Mouse (Mus musculus) thymus, postnatal 36 days (tissue): ENCODE measurements at regions not wholly inside any gene's neighbourhood (a gene's known extent, or its start where the extent isn't known, plus 50 kb on each side); places are given as distances from the start of the nearest gene placed in this dataset.

Experiments used
- DNase-seq, 2 experiments: peaks; one replicate each; pipeline ENCODE4 v3.0.0; 2022; ENCODE audit warnings: mixed read lengths in 2 of 2

DNA sequence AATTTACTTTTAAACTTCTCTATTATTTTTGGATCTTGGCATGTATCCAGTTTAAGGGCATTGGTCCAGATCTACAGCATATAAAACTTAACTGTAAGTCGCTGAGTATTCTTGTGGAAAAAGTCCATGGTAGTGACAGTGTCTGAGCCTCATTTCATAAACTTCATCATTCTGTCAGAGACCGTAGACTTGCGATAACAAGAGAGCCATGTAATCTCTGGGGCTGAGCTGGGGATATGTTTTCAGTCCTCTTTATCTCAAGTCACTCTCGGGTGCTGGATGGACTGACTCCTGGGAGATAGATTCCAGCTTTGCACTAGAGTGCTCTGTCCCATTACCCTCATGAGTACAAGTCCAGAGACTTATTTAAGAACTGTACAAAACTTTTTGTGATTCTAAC lies 362.0 kb downstream of the Fat4 start:
- no peak for DNase-seq

DNA sequence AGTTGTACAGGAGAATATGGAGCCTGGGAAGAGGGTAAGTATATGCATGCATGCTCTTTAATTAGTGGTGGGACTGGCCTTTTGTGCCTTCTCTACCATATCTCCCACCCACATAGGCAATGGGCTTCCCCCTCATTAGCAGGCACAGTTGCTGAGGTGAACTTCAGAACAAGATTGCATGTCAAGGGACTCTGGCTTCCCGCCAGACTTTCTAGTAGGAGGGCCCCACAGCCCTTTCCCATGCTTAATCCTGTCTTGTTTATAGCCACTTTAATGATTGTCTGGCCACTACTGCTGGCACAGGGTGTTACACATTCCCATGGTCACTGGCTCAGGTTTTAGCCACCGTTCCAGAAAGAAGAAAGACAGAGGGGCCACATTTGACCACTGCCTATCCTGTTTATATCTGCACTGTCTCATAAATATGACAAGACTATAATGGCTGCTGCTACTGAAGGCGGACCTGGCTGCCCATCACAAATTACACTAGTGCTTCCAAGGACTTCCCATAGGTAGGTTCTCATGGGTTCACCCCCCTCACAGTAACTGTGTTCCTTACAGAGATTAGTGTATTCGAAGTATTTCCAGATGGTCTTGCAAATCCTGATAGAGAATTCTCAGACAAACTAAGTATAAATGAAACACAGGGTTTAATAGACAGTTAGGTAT lies 362.6 kb downstream of the Fat4 start:
- DNase-seq: no peak

DNA sequence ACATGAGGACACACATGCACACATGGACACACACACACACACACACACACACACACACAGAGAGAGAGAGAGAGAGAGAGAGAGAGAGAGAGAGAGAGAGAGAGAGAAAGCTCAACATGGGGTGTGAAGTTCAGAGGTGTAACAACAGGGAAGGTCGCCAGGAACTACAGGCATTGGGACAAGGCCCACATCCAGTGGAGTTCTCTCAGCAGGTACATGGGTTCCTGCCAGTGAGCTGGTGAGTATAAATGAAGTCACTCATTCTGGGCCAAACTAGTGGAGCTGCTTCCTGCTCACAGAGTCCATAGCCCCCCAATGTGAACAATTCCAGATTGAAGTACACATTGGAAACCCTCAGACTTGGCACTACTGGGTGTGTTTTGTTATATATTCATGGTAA lies 366.3 kb downstream of the Fat4 start:
- no peak for DNase-seq

DNA sequence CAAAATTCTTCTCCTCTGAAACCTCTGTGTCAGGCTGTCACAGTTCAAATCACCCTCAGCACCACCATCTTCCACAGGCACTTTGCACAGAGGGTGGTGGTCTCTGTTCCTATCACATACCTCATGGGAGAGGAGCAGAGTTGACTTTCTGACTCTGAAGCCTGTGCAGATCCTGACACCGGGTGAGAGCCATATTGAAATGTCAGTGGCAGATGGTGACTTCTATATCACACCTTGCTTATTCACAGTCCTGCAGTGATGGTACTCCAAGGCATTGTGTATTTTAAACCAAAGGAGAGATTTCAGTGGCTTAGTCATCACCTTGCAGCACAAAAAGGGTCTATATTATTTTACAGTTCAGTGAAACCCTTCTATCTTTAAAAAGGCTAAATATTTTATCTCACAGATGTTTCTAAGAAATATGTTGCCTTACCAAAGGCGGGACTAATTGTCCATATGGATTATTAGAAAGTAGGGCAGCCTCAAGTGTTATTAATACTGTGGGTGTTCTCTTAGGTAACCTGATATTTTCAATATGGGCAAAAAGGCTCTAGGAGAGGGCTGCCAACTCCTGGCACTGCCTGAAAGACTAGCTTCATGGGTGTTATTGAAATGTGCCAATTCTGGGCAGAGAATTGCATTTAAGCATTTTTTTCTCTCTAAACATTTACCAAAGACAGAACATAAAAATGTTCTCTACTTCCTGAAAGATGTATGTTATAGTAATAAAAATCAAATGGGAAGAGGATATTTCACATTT lies 378.1 kb downstream of the Fat4 start:
- no peak for DNase-seq

DNA sequence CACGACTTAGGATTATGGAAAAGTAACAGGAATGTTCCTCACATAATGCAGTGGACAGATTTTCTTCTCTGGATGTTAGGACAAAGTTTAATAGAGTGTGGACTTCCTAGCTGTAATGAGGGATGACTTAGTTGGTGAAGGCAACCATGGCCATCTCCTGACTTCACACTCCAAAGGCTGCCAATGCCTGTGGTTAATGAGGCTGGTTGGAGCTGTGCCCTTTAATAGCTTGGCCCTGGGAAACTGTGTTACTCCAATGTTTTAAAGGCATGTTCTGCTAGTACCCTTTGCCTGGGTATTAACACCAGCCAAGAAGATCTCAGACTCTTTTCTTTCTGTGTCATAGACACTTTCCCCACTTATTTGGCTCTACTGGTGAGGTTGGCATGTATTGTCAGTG lies 378.9 kb downstream of the Fat4 start:
- DNase-seq: no peak

DNA sequence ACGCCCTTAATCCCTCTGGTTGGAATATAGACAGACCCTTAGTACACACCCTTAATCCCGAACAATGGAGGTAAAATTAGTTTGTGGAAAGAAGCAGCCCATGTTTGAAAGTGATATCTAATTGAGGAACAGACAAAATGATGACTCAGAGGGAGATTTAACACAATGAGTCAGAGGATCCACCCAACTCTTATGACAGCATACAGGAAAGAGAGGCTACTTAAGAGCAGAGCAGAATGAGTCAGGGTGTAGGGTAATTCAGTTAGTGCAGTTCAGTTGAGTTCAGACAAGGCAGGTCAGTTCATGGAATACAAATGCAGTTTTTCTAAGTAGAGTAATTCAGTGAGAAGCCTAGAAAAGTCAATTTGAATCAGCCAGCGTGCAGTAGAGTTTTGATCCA lies 382.6 kb downstream of the Fat4 start:
- DNase-seq: no peak

DNA sequence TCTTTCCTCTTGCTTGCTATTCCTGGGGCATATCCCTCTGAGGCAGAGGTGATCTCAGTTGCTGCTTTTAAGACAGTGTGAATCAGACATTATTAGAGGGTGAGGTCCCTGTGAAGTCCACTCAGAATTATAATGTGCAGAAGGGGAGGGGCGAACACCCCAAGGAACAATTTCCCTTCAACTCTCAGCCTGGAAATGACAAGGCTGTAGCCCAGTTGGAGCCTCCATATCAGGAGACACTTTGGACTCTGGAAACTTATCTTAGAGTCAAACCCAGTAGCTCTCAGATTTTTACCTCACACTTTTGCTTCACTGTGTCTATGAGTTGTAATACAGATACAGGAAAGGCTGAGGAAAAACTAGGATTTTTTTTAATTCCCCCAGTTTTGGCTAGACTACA lies 385.9 kb downstream of the Fat4 start:
- DNase-seq: no peak

DNA sequence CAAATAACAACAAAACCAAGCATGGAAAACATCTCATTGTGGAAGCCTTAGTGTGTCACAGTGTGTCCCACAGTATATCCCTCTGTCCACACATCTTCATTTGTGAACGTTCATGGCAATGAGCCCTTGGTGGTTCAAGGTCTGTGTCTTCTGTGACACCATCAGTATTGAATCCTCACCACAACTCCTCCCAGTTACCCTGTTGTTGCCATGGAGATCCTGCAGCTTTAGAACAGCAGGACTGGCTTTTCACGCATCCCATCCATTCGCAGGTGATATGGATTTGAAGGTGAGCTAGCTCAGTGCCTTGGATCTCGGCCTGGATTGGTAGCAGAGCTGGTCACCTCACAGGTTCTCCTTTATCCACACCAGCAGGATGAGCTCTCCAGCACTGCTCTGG lies 390.2 kb downstream of the Fat4 start:
- DNase-seq: no peak

DNA sequence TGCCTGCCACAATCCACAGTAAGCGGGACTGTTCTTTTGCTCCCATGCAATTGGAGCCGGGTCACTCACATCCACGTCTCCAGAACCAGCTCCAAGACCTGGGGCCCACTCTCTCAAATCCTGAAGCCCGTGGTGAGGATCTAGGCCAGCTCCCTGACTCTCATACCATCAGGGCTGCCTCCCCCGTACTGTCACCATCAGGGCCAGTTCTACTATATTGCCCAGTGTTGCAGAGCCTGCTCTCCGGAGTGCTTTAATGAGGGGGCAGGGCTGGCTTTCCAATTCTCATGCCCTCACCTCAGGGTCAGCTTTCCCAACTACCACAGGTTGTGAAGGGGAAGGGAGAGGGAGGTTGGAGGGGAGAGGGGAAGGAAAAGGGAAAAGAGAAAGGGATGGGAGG lies 390.6 kb downstream of the Fat4 start:
- no peak for DNase-seq

DNA sequence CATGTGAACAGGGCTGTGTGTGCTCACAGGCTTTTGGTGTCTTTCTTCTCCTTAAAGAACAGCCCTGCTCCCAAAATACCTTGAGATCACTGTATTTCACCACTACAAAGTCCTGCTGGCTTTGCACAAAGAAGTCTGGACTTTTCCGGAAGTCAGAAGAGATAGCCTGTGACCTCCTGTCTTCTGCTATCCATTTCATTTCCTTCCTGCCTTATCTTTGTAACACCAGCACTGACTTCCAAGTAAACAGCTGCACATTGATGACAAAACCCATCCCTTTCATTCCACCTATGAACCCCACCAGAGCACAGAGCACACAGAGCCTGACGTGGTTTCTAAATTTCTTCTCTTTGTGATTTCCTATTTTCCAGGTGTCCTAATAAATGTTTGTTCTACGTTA lies 408.5 kb downstream of the Fat4 start:
- no peak for DNase-seq

DNA sequence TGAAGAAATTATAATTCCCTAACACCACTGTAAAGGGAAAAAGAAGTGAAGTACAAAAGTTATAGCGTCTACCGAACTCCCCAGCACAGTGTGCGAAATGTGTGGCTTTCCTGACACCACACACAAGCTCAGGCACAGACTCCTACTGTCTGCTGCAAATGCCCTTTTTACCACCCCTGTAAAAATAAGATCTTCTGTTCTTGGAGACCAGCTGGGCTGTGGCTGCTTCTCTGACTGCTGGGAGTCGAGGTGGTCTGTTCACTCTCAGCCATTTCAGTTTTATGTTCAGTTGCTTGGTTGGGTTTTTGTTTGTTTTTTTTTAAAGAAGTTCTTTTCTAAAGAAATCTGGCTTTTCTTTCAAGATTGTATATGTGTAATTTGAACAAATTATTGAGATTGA lies 409.5 kb downstream of the Fat4 start:
- DNase-seq: no peak

DNA sequence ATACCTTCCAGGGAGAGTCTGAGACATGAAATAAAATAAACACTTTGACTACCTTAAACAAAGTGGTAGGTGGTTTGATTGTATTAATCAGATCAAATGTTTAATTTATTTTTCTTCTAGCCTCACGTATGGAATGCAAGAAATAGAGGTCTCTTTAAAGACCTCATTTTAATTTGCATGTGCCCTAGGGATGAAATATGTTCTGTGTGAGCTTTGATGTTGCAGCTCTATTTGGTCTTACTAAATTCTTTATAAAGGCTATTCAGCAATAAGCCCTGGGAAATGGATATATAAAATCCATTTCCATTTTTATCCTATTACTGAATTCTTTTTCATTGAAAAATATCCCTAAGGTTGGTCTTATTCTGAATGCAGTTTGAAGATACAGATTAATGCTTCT lies 422.7 kb downstream of the Fat4 start:
- no peak for DNase-seq

DNA sequence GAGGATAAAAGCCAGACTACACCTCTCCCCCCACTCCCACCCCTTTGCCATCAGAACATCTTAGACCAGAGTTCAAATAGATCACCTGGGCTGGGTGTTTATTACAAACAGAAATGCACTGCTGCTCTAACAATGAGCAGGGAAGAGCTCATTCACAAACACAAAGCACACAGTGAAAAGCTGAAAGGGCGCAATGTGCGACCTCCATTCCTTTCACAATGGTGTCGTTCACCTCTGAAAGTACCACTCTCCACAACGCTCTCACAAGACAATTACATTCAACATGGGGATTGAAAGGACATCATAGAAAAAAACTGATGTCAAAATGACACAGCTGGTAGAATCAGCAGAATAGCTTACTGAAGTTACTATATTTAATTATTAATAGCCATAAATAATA lies 426.8 kb downstream of the Fat4 start:
- no peak for DNase-seq

DNA sequence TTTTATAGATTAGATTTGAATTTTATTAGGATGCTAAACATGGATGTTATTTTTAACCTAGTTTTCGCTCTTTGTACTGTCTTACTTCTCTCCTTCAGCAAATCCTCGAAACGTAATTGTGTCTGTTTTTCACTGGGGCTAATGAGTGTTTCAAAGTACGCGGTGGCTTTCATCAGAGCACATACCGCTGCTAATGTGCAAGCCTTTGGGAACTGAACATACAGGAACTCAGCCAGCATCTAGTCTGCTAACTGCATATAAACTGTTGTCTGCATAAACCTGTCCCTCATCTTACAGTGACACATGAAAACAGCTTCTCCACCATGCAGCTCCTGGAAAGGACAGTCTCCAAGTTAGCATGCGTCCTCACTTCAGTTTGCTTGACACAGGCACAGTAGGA lies 434.1 kb downstream of the Fat4 start:
- DNase-seq: no peak

DNA sequence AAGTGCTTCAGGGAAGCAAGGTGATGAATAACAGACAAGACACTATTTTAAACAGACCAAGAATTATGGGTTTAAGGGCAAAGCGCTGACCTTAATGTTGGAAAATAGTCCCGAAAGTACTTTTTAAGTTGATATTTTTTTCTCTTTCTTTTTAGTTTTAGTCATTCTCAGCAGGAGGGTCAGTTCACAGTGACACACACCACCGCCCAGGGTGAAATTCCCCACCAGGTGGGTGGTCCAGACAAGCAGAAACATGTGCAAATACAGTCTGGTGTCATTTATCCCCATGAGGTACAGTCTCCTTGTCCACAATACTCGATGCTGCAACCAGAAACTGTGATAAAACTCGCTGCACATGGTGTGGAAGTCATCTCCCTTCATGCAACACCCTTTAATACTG lies 435.5 kb downstream of the Fat4 start:
- DNase-seq: no peak

DNA sequence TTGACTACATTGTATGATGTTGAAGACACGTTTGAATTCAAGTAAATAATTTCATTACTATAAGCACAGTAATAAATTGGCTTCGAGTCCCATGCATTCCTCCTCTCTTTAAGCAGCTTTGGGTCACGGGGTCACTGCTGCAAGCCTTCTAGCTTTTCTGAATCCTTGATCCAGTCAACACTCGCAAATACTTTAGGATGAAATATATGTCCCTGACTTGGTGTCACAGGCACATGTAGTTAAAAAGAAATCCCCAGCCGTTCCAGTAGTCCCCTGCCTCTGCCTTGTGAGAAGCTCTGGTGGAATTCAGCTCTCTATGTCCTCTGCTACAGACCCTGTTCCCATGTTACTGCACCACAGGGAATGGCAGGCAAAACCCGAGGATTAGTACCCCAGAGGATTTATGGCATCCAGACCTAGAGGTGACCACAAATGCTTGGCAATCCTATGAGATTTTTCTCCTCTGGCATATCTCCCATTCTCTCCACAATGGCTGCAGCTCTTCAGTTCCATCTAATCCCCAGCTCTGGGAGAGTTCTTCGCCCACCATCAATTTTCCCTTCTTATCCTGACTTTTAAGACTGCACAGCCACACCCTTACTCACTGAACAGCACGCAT lies 449.0 kb downstream of the Fat4 start:
- DNase-seq: no peak

DNA sequence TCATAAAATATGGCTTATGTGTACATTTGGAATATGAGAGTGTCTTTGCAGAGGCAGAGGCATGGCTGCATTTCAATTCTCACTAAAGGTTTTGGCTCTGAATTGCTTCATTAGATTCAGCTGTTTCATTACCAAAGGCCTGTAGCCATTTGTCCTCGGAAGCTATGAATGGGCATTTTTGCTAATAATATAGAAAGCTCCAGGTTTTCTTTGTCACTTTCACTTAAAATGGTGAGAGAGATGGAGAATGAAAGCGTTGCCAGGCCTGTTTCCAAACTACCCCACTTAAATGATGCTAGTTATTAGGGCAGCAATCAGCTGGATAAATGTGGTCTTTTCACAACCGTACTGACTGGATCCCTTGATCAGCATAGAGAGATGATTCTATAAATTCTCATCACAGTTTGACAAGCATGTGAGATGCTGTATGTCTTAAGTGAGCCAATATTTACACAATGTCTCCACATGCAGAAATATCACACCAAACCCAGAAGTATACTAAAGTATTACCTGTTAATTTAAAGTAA lies 454.5 kb downstream of the Fat4 start:
- DNase-seq: no peak

DNA sequence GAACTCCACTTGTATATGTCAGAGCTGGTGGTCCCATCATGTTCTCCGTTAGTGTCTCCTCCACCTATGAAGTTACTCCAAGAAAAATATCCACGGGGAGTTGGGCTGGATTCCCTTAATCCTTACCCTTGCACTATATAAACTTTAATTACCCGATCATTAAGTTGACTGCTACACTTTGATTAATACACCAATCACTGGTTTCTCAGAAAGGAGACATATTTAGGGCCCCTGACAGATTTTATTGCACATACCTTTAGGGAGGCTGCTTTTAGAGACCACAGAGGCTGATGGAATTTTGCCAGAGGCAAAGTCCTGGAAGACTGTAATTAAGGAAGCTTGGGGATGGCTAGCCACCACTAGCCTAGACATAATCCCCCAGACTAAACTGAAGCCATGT lies 457.3 kb downstream of the Fat4 start:
- DNase-seq: no peak

DNA sequence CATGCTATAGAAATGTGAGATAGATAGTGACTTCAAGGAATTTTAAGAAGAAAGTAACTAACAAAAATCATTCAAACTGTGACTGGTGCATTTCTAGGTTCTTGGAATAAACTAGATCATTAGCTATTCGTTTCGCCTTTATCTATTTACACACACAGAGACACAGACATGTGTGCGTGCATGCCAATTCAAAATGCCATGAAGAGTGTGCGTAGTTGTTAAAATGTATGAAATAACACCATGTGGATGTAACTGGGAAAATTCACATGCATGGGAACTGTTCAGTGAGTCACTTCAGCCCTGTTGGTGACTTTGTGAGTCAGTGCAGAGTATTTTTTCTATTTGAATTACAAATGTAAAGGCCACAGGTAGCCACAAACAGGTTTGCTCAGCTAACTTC lies 460.8 kb downstream of the Fat4 start:
- no peak for DNase-seq

DNA sequence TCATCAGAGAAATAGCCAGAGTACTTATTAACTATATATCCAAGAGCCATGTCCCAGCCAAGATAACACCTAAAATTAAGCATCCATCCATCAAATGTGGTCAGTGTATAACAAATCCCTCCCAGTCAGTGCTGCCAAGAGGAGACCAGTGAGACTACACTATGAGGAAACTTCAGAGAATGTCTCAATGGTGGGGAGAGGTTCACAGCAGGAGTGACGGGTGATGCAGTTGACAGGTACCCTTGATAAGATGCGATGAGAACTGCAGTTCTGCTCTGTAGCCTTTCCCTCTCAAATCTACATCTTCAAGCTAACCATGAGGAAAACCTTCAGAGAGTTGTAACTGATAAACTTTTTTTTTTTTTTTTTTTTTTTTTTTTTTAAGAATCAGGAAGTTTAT lies 470.3 kb downstream of the Fat4 start:
- DNase-seq: no peak

DNA sequence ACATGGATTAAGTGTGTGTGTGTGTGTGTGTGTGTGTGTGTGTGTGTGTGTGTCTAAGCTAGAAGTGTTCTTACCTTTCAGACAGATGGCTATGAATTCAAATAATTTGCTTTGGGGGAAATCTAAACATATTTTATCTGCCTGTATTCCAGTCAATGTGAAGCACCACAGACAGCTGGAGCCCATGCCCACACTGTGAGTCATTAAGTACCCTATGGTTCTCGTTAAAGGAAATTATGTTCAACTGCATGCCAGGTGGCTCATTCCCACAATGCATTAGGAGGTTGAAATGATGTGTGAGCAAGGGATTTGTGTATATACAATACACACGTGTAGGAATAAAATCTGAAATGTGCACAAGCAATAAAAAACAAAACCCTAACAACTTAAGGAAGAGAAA lies 473.5 kb downstream of the Fat4 start:
- no peak for DNase-seq

DNA sequence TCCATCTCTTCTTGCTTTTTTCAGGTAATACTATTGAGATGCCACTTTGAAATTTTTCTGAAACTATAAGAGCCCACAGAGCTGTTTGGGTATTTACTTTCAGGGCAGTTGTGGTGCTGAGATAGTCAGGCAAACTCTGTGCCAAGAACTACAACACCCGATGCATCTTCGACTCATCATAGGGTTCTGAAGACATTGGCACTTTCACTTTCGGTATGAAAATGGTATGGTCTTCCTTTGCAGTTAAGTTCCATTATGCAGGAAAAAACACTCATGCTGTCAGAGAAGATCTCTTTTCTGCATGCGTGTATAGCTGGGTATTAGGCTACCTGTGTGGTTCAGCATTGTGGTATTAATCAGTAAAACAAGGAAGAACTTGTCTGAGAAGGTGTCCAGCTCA lies 484.2 kb downstream of the Fat4 start:
- DNase-seq: no peak

DNA sequence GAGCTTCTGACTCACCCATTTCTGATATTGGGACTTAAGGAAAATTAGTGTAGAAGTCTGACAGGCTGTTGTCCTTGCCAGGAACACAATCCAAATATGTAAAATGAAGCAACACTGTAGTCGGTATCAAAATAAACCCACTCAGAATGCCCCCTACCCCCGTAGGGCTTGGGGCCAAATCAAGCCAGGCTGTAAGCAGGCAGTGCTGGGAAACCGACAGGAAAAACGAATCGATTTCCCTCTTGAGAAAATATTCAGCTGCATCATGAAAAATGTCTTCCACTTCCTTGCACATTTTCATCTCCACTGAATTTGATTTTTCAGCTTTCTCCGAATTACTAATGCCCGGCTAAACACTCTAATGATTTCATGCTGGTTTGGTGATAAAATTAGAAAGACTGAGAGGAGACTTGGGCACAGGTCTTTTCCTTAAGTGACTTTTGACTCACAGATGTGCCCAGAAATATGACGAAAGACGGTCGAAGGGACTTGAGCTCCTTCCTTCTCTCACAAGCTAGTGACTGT lies 485.7 kb downstream of the Fat4 start:
- no peak for DNase-seq

DNA sequence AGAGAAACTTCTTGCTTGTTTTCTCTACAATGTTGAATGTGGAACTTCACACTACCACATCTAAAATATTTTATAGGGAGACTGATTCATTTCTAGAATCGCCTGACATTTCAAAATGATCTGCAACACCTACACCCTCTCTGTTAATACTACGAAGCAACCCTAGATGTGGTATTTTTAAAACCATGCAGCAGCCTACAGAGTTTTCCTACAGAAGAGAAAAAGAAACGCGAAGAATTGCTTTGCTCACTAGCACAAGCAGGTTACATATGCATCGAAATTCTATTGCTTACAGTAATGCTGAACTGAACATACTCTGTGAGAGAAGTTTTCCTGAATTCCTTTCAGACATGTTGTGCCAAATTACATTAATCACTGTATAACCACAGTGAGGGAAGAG lies 488.7 kb downstream of the Fat4 start:
- DNase-seq: no peak
